Mouse (Mus musculus) thymus, postnatal 14 days (tissue): ENCODE data around the gene Lpin1.

ENCODE experiments used
- DNase-seq: peaks from one replicate; pipeline ENCODE4 v3.0.0; 2021

Lpin1 gene

GRCm38 (mm10) chr12:16515183-16515582, 95.6 kb downstream of the Lpin1 start:
- no peak for DNase-seq

- DNase-seq, result no peak
Observed at GRCm38 (mm10) chr12:16512991-16513390, 97.8 kb downstream of the Lpin1 start.

- DNase-seq, result peak; percentile 90
Observed at GRCm38 (mm10) chr12:16509122-16509752, 101.5 kb downstream of the Lpin1 start.

GRCm38 (mm10) chr12:16506796-16507790, 103.7 kb downstream of the Lpin1 start:
- DNase-seq, result no peak

GRCm38 (mm10) chr12:16504244-16504643, 106.5 kb downstream of the Lpin1 start:
- DNase-seq, result no peak

GRCm38 (mm10) chr12:16497960-16498359, 112.8 kb downstream of the Lpin1 start:
- DNase-seq, result no peak

- DNase-seq, result no peak
Observed at GRCm38 (mm10) chr12:16492713-16493112, 118.1 kb downstream of the Lpin1 start.

- no peak for DNase-seq
Observed at GRCm38 (mm10) chr12:16488899-16489298, 121.9 kb downstream of the Lpin1 start.

- no peak for DNase-seq
Observed at GRCm38 (mm10) chr12:16487453-16487852, 123.3 kb downstream of the Lpin1 start.
